Mouse (Mus musculus) large intestine, adult 2 months (tissue): Measurements from ENCODE around the gene Aaas. TPM values are rescaled to one million over a fixed set of nuclear protein-coding genes. Genes with fewer than 3 reads are reported as not detected.
A peak's percentile ranks its signal among the peaks of the same experiment; 100 is the strongest.

Experiments
- DNase-seq: peaks from one replicate; pipeline ENCODE4 v3.0.0-alpha.2; 2012; ENCODE audit warnings: low read depth, low spot score
- WGBS: fragments of 180-500 bp; shearing (Covaris S2); methylation state at CpG from one replicate; pipeline ENCODE4 v1.1.7; 2018; 5-methylcytosine and 5-hydroxymethylcytosine counted together
- polyA plus RNA-seq: library from polyadenylated mRNA; depleted of rRNA; stranded (reverse); fragments of >200 nt; gene quantifications from 2 replicates; pipeline ENCODE4 v1.2.3, GENCODE M21; 2012; rRNA removed

The Aaas gene
- polyA plus RNA-seq, 1 experiment, result 31.0 TPM

DNA sequence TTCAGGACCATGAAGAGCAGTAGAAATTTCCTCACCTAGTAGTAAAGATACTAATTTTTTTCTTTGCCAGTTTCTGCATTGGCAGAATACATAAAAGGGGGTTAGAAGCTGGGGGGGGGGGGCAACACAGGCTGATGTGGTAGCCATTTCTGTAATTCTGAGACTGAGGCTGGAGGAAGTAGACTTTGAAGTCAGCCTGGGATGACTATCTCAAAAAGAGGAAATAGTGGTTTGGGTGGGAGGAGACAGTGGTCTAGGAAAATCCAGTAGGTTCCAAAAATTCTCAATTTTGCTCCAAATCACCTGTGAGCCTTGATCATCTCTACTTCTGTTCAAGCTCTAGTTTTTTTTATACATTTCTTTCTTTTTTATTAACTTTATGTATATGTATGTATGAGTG lies 39.1 kb downstream of the Aaas start:
- DNase-seq, result no peak

DNA sequence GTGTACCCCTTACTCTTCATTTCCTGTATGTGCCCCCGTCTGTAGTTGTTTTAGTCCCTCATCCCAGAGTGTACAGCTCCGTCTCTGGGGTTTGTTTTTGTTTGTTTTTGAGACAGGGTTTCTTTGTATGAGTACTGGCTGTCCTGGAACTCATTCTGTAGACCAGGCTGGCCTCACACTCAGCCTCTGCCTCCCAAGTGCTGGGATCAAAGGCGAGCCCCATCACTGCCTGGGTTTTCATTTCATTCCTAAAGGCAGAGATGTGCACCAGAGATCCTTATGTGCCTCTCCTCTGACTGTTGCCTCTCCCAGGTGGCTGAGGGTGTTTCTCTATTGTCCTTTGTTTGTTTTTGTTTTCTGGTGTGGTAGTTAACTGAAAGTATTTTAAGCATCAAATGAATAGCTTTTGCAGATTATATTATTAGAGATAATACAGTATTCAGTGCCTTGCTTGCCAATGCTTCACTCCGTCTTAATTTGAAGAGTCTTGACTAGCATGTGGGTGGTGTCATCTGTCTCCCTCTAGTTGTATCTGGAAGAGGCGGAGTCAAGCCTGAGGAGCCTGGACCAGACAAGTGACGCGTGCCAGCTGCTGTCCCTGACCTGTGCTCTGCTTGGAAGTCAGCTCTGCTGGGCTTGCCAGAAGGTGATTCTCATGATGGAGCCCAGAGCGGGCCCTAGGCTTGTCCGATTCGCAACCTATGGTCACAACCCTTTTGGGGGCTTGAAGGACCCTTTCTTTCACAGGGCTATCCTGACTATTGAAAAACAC lies 40.3 kb downstream of the Aaas start:
- WGBS, result 75% methylated on average over 10 of the region's 10 CpGs
- DNase-seq, result no peak

DNA sequence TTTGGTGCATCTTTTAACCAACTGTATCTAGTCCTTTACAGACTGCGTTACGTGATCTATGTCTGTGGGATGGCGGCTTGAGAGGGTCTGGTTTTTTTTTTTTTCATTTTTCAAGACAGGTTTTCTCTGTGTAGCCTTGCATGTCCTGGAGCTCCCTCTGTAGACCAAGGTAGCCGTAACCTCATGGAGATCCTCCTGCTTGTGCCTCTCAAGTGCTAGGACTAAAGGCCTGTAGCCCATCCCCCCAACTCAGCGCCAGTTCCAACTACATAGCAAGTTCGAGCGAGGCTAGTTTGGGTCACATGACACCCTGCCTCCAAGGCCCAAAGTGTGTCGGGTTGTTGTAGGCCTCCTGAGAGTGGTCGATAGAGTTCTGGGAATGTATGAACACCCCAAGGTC lies 41.9 kb downstream of the Aaas start:
- WGBS, result 91% methylated on average over 9 of the region's 9 CpGs

GRCm38 (mm10) chr15:102302542-102302941 lies 48.0 kb downstream of the Aaas start:
- WGBS, result 84% methylated on average over 6 of the region's 6 CpGs
- DNase-seq, result no peak

More for the DNA sequence above, 41.9 kb downstream of the Aaas start:
- DNase-seq, result no peak

- DNase-seq, result no peak
- WGBS, result 4% methylated on average over 24 of the region's 24 CpGs
Observed at GRCm38 (mm10) chr15:102296368-102297006, 54.1 kb downstream of the Aaas start.

- DNase-seq, result peak; percentile 83
Observed at GRCm38 (mm10) chr15:102295633-102296367, 54.8 kb downstream of the Aaas start, which contains the start of gene Espl1. TSS of gene Espl1 (plus strand) at chr15:102296266.

More at GRCm38 (mm10) chr15:102295633-102296367, 54.8 kb downstream of the Aaas start, which contains the start of gene Espl1:
- 4% methylated on average over 25 of the region's 25 CpGs for WGBS

Other genes with a start within 250 kb of the Aaas start
- 32.1 and 35.9 TPM in 2 replicates for gene Spryd3, start 214.5 kb downstream of the Aaas start, polyA plus RNA-seq
- gene Igfbp6, start 206.4 kb downstream of the Aaas start, polyA plus RNA-seq, result 15.4 and 34.3 TPM in 2 replicates
- 96.3 and 315 TPM in 2 replicates for gene Soat2, start 200.2 kb downstream of the Aaas start, polyA plus RNA-seq
- gene Zfp740, start 147.5 kb downstream of the Aaas start, polyA plus RNA-seq, result 20.2 and 26.4 TPM in 2 replicates
- 18.9 and 23.9 TPM in 2 replicates for gene Csad, start 146.0 kb downstream of the Aaas start, polyA plus RNA-seq
- 23.0 and 24.8 TPM in 2 replicates for gene Itgb7, start 118.8 kb downstream of the Aaas start, polyA plus RNA-seq
- 6.9 and 8.6 TPM in 2 replicates for gene Rarg, start 93.3 kb downstream of the Aaas start, polyA plus RNA-seq
- gene Gm9918, start 80.2 kb downstream of the Aaas start, polyA plus RNA-seq, result not detected in 2 replicates
- gene Mfsd5, start 71.3 kb downstream of the Aaas start, polyA plus RNA-seq, result 52.4 and 57.1 TPM in 2 replicates
- gene Espl1, start 54.5 kb downstream of the Aaas start, polyA plus RNA-seq, result 14.8 and 16.1 TPM in 2 replicates
- 97.0 and 98.7 TPM in 2 replicates for gene Pfdn5, start 24.7 kb downstream of the Aaas start, polyA plus RNA-seq
- gene Myg1, start 19.1 kb downstream of the Aaas start, polyA plus RNA-seq, result 38.9 and 49.8 TPM in 2 replicates
- not detected in 2 replicates for gene Sp7, start 16.4 kb upstream of the Aaas start, polyA plus RNA-seq
- gene Sp1, start 55.4 kb upstream of the Aaas start, polyA plus RNA-seq, result 10.3 and 19.7 TPM in 2 replicates
- 0.16 and 1.0 TPM in 2 replicates for gene Amhr2, start 94.6 kb upstream of the Aaas start, polyA plus RNA-seq
- 734 and 781 TPM in 2 replicates for gene Prr13, start 108.3 kb upstream of the Aaas start, polyA plus RNA-seq
- gene Pcbp2, start 119.8 kb upstream of the Aaas start, polyA plus RNA-seq, result 449 and 466 TPM in 2 replicates
- not detected in 2 replicates for gene Gm10337, start 153.0 kb upstream of the Aaas start, polyA plus RNA-seq
- 2.6 and 2.7 TPM in 2 replicates for gene Map3k12, start 166.3 kb upstream of the Aaas start, polyA plus RNA-seq
- gene Tarbp2, start 167.4 kb upstream of the Aaas start, polyA plus RNA-seq, result 82.8 and 89.5 TPM in 2 replicates
- gene Npff, start 174.2 kb upstream of the Aaas start, polyA plus RNA-seq, result 3.1 and 3.6 TPM in 2 replicates